Mouse (Mus musculus) adrenal gland, postnatal 36 days (tissue): ENCODE results near the gene Acbd6. TPM values are rescaled to one million over a fixed set of nuclear protein-coding genes. Genes with fewer than 3 reads are reported as not detected.

Experiments
- DNase-seq, 2 experiments: peaks; one replicate each; pipeline ENCODE4 v3.0.0; 2021; ENCODE audit warnings: mixed read lengths in 1 of 2
- long read RNA-seq, 2 experiments: library from polyadenylated mRNA; stranded (forward); transcript quantifications; one replicate each; pipeline ENCODE4 v2.0.0; 2021; ENCODE audit warnings: borderline sequencing depth in 2 of 2
- total RNA-seq, 2 experiments: library from RNA; stranded (reverse); gene quantifications; 2 replicates each; pipeline ENCODE4 v1.2.3; 2021

The Acbd6 gene
- total RNA-seq = 10 to 100 TPM; 67.2 to 75.2 TPM
- long read RNA-seq, experiment 1, full-length matches to known transcripts = 63 of 75 reads
- long read RNA-seq, experiment 1, partial matches to known transcripts = 1 of 75 reads
- long read RNA-seq, experiment 1, other reads (novel, unspliced or antisense) = 11 of 75 reads
- long read RNA-seq, experiment 2, full-length matches to known transcripts = 24 of 28 reads
- long read RNA-seq, experiment 2, partial matches to known transcripts = 0 of 28 reads
- long read RNA-seq, experiment 2, other reads (novel, unspliced or antisense) = 4 of 28 reads

GRCm38 (mm10) chr1:155558012-155558842, at the start of gene Acbd6:
TSS of gene Acbd6 (plus strand) at chr1:155558120.
- peak; percentile 78 to 82 for DNase-seq

GRCm38 (mm10) chr1:155510263-155510662, 47.7 kb upstream of the Acbd6 start:
- peak in 1 of 2 experiments; percentile 51 for DNase-seq

- no peak for DNase-seq
These were observed 42.1 kb upstream of the Acbd6 start for GRCm38 (mm10) chr1:155515866-155516265.

GRCm38 (mm10) chr1:155516594-155516993, 41.3 kb upstream of the Acbd6 start:
- peak; percentile 72 to 78 for DNase-seq

- DNase-seq = no peak
These were observed 40.9 kb upstream of the Acbd6 start for GRCm38 (mm10) chr1:155517060-155517459.

GRCm38 (mm10) chr1:155520285-155520684, 37.6 kb upstream of the Acbd6 start:
- no peak for DNase-seq

- DNase-seq = no peak
These were observed 35.4 kb upstream of the Acbd6 start for GRCm38 (mm10) chr1:155522493-155522892.

- DNase-seq = no peak
These were observed 31.7 kb upstream of the Acbd6 start for GRCm38 (mm10) chr1:155526176-155526575.

- DNase-seq = peak; percentile 35 to 50
These were observed 30.7 kb upstream of the Acbd6 start for GRCm38 (mm10) chr1:155527027-155527786.

- peak; percentile 65 to 66 for DNase-seq
These were observed 30.1 kb upstream of the Acbd6 start for GRCm38 (mm10) chr1:155527787-155528158.

GRCm38 (mm10) chr1:155528405-155529119, 29.4 kb upstream of the Acbd6 start:
- DNase-seq = no peak

- peak; percentile 46 to 49 for DNase-seq
These were observed 28.6 kb upstream of the Acbd6 start for GRCm38 (mm10) chr1:155529120-155529963.

- DNase-seq = peak; percentile 17 to 25
These were observed 27.1 kb upstream of the Acbd6 start for GRCm38 (mm10) chr1:155530561-155531457.

- DNase-seq = no peak
These were observed 25.5 kb upstream of the Acbd6 start for GRCm38 (mm10) chr1:155532396-155532795.

GRCm38 (mm10) chr1:155532833-155533688, 24.9 kb upstream of the Acbd6 start:
- peak; percentile 64 to 78 for DNase-seq

GRCm38 (mm10) chr1:155533689-155533965, 24.3 kb upstream of the Acbd6 start:
- DNase-seq = no peak

GRCm38 (mm10) chr1:155537005-155537642, 20.8 kb upstream of the Acbd6 start:
- DNase-seq = peak in 1 of 2 experiments; percentile 66

- no peak for DNase-seq
These were observed 19.9 kb upstream of the Acbd6 start for GRCm38 (mm10) chr1:155538006-155538405.

GRCm38 (mm10) chr1:155557642-155558011, 293 bp upstream of the Acbd6 start:
- no peak for DNase-seq
